Mouse (Mus musculus): ENCODE data around the gene Cnpy2. TPM values are rescaled to one million over a fixed set of nuclear protein-coding genes. Genes with fewer than 3 reads are reported as not detected.
"Not testable (repeated sequence)": the region's sequence is repeated elsewhere in the genome, so short reads cannot be mapped to it uniquely, and the experiment has no call there.

Cnpy2 gene
- polyA plus RNA-seq, 2 experiments from 2014 or later: 96.7 to 115 TPM

DNA sequence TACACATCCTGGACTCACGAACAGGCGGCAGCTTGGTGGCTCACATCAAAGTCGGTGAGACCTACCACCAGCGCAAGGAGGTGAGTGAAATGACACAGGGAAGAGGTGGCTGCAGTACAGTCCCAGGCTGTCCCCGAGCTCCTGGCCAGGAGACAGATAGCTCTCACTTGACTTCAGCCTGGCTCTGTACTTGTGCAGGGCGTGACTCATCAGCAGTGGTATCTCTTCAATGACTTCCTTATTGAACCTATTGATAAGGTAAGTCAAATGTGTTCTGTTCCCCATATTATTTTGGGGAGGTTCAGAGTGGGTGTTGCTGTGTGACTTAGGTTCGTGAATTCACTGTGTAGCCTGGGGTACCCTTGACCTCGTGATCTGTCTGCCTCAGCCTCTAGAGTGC is 6.7 kb upstream of the Cnpy2 start:
- ATAC-seq: no peak

GRCm38 (mm10) chr10:128321641-128322040 is 618 bp upstream of the Cnpy2 start:
- ATAC-seq: no peak

DNA sequence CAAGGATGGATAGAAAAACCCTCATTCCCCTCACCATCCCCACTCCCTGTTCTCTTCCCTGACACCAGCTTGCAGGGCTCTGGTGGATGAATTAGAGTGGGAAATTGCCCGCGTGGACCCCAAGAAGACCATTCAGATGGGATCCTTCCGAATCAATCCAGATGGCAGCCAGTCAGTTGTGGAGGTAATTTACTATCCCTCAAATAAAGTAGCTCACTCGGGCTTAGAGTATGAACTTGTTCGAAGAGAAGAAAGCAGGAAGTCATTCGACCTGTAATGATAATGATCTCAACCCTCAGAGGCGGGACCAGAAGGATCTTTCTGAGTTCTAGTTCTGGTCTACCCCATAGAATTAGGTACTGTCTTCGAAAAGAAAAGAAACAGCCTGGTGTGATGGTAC is 1.3 kb downstream of the Cnpy2 start:
- peak; percentile 63 for ATAC-seq

DNA sequence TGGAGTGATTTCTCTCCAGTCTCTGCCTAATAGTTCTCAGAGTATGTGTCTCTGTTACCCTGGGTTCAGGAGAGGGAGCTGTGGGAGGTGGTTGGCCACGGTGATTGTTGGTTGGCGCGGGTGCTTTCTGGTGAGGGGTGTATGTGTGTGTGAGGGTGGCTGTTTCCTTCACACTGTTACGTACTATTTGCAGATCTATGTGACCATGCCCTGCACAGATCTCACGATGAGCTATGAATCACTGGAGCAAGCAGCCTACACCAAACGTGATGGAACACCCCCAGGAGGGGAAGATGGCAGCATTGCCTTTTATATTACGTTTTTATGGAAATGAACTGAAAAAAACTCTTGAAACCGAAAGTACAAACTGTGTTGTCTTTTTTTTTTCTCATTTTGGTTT is 4.6 kb downstream of the Cnpy2 start:
- no peak for ATAC-seq

GRCm38 (mm10) chr10:128327610-128328009 is 5.4 kb downstream of the Cnpy2 start:
- ATAC-seq: no peak

- not testable (repeated sequence) for ATAC-seq
These were observed 10.3 kb downstream of the Cnpy2 start for GRCm38 (mm10) chr10:128332358-128333249.

DNA sequence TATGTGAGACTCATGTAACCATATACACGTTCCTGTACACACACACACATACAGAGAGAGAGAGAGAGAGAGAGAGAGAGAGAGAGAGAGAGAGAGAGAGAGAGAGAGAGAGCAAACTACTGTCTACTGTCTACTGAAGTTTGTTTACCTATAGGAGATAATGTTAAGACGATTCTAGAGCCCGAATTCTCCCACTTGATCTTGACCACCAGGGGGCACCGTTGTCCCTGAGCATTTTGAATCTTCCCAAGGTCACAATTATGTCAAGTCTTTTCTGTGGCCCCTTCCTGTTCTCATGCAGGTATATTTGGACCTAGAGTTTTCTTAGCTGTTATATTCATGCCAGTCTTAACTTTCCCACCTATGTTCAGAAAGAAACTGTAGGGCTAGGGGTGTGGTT is 13.3 kb downstream of the Cnpy2 start:
- ATAC-seq: no peak

DNA sequence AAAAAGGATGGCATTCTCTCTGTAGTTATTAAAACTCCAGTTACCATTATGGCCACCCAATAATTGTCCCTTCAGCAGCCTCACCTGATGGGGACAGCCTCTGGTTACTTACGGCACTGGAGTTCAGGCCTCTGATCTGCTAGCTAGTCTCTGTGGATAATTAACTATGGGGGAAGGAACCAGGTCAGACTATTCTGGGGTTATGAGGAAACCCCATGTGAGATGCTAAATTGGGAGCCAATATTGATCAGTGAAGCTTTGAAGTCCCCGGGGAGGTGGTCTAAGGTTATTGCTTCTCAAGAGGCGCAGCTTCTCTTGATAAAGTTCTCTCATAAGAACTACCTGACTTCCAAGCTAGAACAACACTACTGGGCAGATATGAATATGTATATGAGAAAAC is 13.9 kb downstream of the Cnpy2 start:
- no peak for ATAC-seq

DNA sequence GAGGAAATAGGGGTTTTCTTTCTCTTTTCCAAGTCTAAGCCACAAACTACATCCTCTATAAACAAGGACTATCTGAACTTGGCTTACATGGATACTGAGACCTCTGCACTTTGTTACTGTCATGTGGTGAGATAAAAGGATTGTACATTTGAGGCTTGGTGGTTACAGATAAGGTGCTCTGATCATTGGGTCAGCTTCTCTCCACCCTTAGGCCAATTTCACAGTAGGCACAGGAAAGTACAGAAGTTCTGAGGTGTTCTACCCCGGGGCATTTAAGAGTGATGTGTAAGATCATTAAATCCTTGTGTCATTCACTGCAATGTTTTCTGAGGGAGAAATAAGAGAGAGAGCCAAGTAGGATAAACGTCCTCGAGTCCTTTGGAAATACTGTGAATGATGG is 14.3 kb downstream of the Cnpy2 start:
- no peak for ATAC-seq

GRCm38 (mm10) chr10:128337306-128338181 is 15.3 kb downstream of the Cnpy2 start, which contains the start of gene Cs:
Cs (plus strand) TSS chr10:128337734.
- ATAC-seq: peak; percentile 94

DNA sequence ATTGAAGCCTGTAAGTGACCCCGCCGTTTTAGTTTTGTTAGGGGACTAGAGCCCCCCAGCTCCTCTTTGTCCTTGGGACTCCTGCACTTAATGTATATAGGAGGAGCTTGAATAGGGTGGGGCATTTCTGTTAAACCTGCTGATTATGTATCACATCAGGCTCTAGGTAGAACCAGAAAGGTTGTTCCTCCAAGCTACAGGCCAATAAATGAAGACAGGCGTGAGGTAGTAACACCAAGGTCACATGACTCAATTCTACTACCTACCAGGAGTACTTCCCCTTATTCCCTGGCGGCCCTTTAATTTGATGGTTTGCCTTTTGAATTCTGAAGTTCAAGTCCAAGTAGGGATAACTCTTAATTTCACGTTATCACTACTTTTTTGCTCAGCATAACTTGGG is 16.2 kb downstream of the Cnpy2 start:
- no peak for ATAC-seq

GRCm38 (mm10) chr10:128338948-128339347 is 16.7 kb downstream of the Cnpy2 start:
- no peak for ATAC-seq

DNA sequence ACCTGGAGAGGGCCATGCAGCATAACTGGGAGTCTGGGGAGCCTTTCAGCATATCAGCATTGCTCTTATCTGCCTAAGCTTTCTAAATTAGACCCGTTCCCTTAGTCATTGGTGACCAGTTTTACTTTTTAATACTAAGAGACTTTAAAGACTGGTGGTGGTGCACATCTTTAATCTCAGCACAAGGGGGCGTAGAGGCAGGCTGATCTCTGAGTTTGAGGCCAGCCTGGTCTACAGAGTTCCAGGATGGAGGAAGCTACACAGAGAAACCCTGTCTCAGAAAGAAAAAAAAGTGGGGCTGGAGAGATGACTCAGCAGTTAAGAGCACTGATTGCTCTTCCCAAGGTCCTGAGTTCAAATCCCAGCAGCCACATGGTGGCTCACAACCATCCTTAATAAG is 18.0 kb downstream of the Cnpy2 start:
- no peak for ATAC-seq

DNA sequence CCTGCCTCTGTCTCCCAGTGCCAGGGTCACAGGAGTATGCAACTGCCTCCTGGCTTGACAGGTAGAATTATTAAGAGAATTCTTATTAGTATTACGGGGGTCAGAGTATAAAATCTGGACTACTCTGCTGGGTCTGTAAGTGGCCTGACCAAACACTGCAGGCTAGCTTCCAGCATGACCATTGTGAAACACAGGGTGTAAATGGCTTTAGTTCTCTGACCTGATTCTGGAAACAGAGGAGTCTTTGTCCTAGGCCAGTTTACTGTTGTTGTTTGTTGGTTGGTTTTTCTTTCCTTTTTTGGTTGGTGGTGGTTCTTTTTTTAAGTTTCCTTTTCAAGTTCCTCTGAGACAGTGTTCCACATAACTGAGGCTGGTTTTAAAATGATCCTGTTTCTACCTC is 21.2 kb downstream of the Cnpy2 start:
- ATAC-seq: no peak

- ATAC-seq: peak; percentile 93
These were observed 22.5 kb downstream of the Cnpy2 start for GRCm38 (mm10) chr10:128344568-128345275.

- no peak for ATAC-seq
These were observed 25.3 kb downstream of the Cnpy2 start for GRCm38 (mm10) chr10:128347541-128347940.

- ATAC-seq: no peak
These were observed 36.5 kb downstream of the Cnpy2 start for GRCm38 (mm10) chr10:128358796-128359195.

GRCm38 (mm10) chr10:128359226-128359625 is 37.0 kb downstream of the Cnpy2 start:
- ATAC-seq: no peak

DNA sequence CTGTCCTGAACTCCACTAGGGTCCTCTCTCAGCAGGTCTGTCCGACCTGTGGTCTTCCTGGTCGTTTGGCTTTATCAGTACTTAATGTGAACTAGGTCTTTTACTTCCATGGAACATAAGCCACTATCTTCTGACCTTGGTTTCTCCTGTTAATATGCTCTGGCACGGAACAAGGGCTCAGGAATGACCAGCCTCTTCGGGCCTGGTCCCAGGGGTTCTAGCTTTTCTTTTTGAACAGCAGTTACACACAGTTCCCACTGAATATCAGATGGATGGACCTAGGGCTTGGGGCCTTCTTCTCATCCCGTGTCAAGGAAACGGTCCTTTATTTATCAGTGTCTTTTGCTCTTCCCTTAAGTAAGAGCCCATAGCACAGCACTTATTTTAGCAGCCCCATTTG is 39.6 kb downstream of the Cnpy2 start:
- no peak for ATAC-seq

DNA sequence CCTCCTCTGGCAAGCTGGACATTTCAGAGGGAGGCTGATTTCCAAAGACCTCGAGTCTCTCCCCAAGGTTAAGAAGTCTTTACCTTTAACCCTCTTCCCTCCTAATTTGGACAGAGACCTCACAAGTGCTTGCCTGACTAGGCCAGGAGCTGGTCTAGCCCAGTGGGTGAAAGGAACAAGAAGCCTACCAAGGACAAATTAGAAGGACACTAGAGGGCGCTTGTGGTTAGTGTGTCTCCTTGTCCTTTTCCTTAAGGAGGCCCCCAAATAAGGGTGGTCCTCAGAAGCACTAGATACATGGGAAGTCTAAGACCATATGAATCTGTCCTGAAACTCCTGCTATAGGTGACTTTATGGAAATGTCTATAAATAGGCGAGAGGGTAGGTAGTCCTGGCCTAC is 40.3 kb downstream of the Cnpy2 start:
- ATAC-seq: no peak

DNA sequence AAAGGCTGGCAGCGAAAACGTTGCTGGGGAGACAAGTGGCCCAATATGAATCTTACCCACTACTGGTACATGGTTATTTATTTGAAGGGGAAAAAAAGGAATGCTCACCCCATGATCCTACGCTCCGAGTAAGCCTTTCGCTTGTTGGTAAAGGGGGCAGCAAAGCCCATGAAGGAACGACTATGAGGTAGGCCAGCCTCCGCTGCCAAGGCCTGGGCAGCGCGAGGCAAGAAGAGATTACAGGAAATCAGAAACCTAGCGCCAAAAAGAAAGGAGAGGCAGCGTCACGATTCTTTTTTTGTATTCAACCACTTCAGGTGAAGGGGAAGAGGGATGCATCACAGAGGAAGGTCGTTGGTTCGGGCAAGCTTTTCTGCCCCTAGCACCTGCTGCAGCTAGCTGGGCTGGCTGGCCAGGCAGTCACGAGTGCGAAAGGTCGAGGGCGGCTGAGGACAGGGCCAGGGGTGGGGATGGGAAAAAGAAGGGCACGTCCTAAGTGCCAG is 45.7 kb downstream of the Cnpy2 start:
- ATAC-seq: no peak

GRCm38 (mm10) chr10:128368402-128369217 is 46.4 kb downstream of the Cnpy2 start, which contains the start of gene Coq10a:
Coq10a (minus strand) TSS chr10:128368997.
- peak; percentile 84 for ATAC-seq
